Mouse (Mus musculus) lung, postnatal 0 days (tissue): ENCODE measurements around the gene Slc7a5. TPM values are rescaled to one million over a fixed set of nuclear protein-coding genes. Genes with fewer than 3 reads are reported as not detected.

Source experiments
- ATAC-seq: fragments of 200-750 bp; cut with Nextera tagmentation; 2 replicates; pipeline ENCODE4 v1.8.0; 2017; ENCODE audit warnings: moderate library complexity
- DNase-seq: peaks from one replicate; pipeline ENCODE4 v3.0.0-alpha.2; 2016; ENCODE audit warnings: low spot score
- H3K27ac ChIP-seq: fragments of 300-500 bp; sonication (generic); 2 replicates; pipeline ENCODE4 v1.5.1; 2014; ENCODE audit warnings: antibody characterized with exemption, mild to moderate bottlenecking, low read length, mixed read lengths
- H3K27me3 ChIP-seq: fragments of 300-500 bp; sonication (generic); replicated peaks from 2 replicates; pipeline ENCODE4 v1.6.1; 2014; ENCODE audit warnings: low read length, mixed read lengths; ENCODE audit not compliant: insufficient read depth
- H3K36me3 ChIP-seq: fragments of 300-500 bp; sonication (generic); 2 replicates; pipeline ENCODE4 v1.6.1; 2014; ENCODE audit warnings: low read length, mixed read lengths; ENCODE audit not compliant: insufficient read depth
- H3K4me1 ChIP-seq: fragments of 300-500 bp; sonication (generic); 2 replicates; pipeline ENCODE4 v1.6.1; 2014; ENCODE audit warnings: antibody characterized with exemption, low read depth, low read length, mixed read lengths; ENCODE audit not compliant: insufficient read depth
- H3K4me2 ChIP-seq: fragments of 300-500 bp; sonication (generic); replicated peaks from 2 replicates; pipeline ENCODE4 v1.6.1; 2014; ENCODE audit warnings: low read depth, mild to moderate bottlenecking, low read length, moderate library complexity, mixed read lengths
- H3K4me3 ChIP-seq: fragments of 300-500 bp; sonication (generic); 2 replicates; pipeline ENCODE4 v1.5.1; 2014; ENCODE audit warnings: low read depth, low read length
- H3K9ac ChIP-seq: fragments of 300-500 bp; sonication (generic); replicated peaks from 2 replicates; pipeline ENCODE4 v1.6.1; 2014; ENCODE audit warnings: low read depth, mild to moderate bottlenecking
- H3K9me3 ChIP-seq: fragments of 300-500 bp; sonication (generic); 2 replicates; pipeline ENCODE4 v1.6.1; 2016; ENCODE audit warnings: low read length, mixed read lengths
- CTCF ChIP-seq: IDR thresholded peaks from 2 replicates; pipeline ENCODE4 v1.5.1; 2016; ENCODE audit warnings: antibody characterized with exemption, mild to moderate bottlenecking
- EP300 ChIP-seq: IDR thresholded peaks from 2 replicates; pipeline ENCODE4 v1.6.1; 2016; ENCODE audit warnings: antibody characterized with exemption, mild to moderate bottlenecking, control low read depth
- WGBS: fragments of 180-500 bp; shearing (Covaris S2); extraction: QIAGEN DNeasy Blood & Tissue Kit; methylation state at CpG from one replicate; pipeline ENCODE4 v1.1.7; 2014; 5-methylcytosine and 5-hydroxymethylcytosine counted together
- polyA plus RNA-seq: library from polyadenylated mRNA; unstranded; fragments of >200 nt; fragmentation: Nextera tagmentation; extraction: Ambion mirVana; gene quantifications from 2 replicates; pipeline ENCODE4 v1.2.1, GENCODE M21; 2015

Slc7a5 gene
- polyA plus RNA-seq, 1 experiment from 2014 or later = 7.5 TPM

DNA sequence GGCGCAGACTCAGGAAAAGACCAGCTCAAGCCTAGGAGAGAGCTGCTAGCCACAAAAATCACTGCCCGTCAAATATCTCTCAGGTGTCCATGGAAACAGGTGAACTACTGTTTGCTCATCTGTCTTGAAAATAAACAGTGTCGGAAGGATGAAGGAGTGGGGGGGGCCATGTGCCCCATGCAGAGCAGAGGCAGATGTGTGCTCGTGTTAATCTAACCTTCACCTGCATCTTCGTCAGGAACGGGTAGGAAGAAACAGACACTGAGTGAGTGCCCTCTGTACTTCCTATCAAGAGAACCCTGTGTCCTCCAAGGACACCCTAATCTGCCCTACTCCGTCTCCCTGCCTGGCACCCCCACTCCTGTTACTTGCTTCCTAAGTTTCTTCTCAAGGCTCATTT is 55.8 kb downstream of the Slc7a5 start:
- WGBS = 37% methylated on average over 7 of the region's 7 CpGs
- no peak overlapping the region for H3K9ac ChIP-seq

DNA sequence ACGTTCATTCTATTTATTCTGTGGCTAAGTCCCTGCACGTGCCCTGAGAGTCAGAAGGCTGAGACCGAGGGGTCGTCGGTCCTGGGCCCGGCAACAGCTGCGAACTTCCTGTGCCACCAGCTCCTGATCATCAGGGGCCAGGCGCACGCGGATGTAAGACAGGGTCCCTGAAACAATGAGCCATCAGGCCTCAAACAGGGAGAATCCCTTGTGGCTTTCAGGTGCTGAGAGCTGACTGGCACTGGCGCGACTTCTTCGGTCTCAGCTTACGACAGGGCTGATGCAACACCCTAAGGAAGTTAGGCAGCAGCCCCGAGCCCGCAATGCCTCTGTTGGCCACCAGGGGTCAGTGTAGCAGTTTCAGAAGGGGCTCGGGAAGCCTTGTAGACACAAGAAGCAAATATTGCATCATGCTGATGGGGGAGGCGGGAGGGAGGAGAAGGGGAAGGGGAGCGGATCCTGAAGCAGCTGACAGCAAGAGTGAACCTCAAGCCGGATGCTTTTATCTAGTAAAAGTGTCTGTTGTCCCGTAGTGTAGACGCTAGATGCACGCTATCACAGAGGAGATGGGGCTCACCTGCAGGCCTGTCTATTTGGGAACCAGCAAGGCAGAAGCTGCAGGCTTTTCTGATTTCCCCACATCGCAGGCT is 56.5 kb downstream of the Slc7a5 start:
- Histone ChIP-seq H3K27me3 (no peaks in the 10 kb centered on the region), H3K4me1 (peaks cover 5% of the 10 kb centered on the region; the same call in 1 of the 2 replicates), H3K36me3 (no peaks in the 10 kb centered on the region), H3K9me3 (no peaks in the 10 kb centered on the region), H3K27ac (no peak overlapping the region), H3K4me3 (no peak overlapping the region), H3K4me2 (peak overlapping the region; percentile 46), H3K9ac (no peak overlapping the region)
- WGBS = 1% methylated on average over 24 of the region's 24 CpGs
- peak; percentile 90 for ATAC-seq
- peak; percentile 96 for DNase-seq
- TF ChIP-seq EP300 (no peak), CTCF (peak; percentile 100)

More for the DNA sequence above, 55.8 kb downstream of the Slc7a5 start:
- DNase-seq (no peak), ATAC-seq (no peak)
- H3K9me3 ChIP-seq = no peaks in the 10 kb centered on the region
- no peak overlapping the region for H3K27ac ChIP-seq
- no peak for TF ChIP-seq CTCF
- no peak for TF ChIP-seq EP300
- H3K36me3 ChIP-seq = no peaks in the 10 kb centered on the region
- no peaks in the 10 kb centered on the region for H3K27me3 ChIP-seq
- peaks cover 5% of the 10 kb centered on the region; the same call in 1 of the 2 replicates for H3K4me1 ChIP-seq
- no peak overlapping the region for H3K4me3 ChIP-seq
- no peak overlapping the region for H3K4me2 ChIP-seq

DNA sequence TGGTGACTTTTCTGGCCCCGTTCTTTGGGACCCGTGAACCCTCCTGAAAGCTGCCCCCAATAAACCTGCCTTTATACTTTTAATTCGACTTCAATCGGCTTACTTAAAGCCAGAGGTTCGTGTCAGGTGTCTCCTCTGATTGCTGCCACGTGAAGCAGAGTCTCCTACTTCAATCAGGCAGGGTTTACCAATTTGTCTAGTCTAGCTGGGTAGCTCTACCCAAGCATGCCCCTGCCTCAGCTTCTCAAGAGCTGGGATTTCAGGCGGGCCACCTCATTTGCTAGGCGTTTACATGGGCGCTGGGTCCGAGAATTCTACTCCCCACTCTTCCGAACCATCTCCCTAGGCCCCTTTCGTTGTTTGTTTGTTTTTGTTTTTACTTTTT is 57.1 kb downstream of the Slc7a5 start:
- TF ChIP-seq EP300 (no peak), CTCF (no peak)
- Histone ChIP-seq H3K36me3 (no peaks in the 10 kb centered on the region), H3K27me3 (no peaks in the 10 kb centered on the region), H3K9me3 (no peaks in the 10 kb centered on the region), H3K9ac (no peak overlapping the region), H3K27ac (no peak overlapping the region), H3K4me2 (peak overlapping the region; percentile 46), H3K4me1 (peaks cover 5% of the 10 kb centered on the region; the same call in 1 of the 2 replicates), H3K4me3 (no peak overlapping the region)
- no peak for DNase-seq
- WGBS = 41% methylated on average over 12 of the region's 12 CpGs
- ATAC-seq = no peak

DNA sequence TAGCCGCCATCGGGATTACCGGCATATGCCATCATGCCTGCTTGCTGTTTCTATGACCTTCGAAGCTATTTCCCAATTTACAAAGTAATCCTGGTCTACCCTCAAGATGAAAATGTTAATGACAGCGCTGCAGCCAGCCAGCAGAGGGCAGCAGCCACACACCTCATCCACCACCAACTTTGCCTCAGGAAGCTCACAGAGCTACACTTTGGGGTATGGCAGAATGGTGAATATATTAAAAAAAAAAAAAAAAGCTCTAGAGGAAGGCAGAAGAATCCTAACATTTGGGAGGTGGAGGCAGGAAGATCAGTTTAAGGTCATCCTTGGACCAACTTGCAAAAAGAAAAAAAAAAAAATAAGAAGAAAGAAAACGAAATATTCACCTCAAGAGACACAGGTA is 57.5 kb downstream of the Slc7a5 start:
- Histone ChIP-seq H3K4me2 (no peak overlapping the region), H3K9me3 (no peaks in the 10 kb centered on the region), H3K36me3 (no peaks in the 10 kb centered on the region), H3K27me3 (no peaks in the 10 kb centered on the region), H3K9ac (no peak overlapping the region), H3K4me3 (no peak overlapping the region), H3K27ac (no peak overlapping the region), H3K4me1 (peaks cover 5% of the 10 kb centered on the region; the same call in 1 of the 2 replicates)
- DNase-seq (peak; percentile 86), ATAC-seq (peak; percentile 50)
- WGBS = 14% methylated on average over 6 of the region's 6 CpGs
- peak; percentile 94 for TF ChIP-seq CTCF
- no peak for TF ChIP-seq EP300

DNA sequence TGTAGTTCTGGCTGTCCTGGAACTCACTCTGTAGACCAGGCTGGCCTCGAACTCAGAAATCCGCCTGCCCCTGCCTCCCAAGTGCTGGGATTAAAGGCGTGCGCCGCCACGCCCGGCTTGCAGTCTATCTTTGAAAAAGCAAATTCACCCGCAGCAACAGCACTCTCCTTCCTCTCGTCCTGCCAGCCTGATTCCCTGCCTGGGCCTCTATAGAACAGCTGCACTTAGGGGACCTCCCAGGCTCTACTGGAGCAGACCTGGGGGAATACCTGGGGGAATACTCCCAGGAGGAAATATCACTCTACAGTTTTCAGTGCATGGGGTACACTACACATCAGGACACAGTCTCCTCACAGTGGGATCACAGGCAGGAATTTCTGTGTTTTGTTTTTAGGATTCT is 58.2 kb downstream of the Slc7a5 start:
- TF ChIP-seq EP300 = no peak
- no peak for TF ChIP-seq CTCF
- H3K4me2 ChIP-seq = no peak overlapping the region
- ATAC-seq = no peak
- no peaks in the 10 kb centered on the region for H3K9me3 ChIP-seq
- H3K4me1 ChIP-seq = peaks cover 5% of the 10 kb centered on the region; the same call in 1 of the 2 replicates
- H3K4me3 ChIP-seq = no peak overlapping the region
- no peak overlapping the region for H3K27ac ChIP-seq
- H3K36me3 ChIP-seq = no peaks in the 10 kb centered on the region
- no peak overlapping the region for H3K9ac ChIP-seq
- H3K27me3 ChIP-seq = no peaks in the 10 kb centered on the region
- WGBS = 73% methylated on average over 9 of the region's 9 CpGs
- no peak for DNase-seq

DNA sequence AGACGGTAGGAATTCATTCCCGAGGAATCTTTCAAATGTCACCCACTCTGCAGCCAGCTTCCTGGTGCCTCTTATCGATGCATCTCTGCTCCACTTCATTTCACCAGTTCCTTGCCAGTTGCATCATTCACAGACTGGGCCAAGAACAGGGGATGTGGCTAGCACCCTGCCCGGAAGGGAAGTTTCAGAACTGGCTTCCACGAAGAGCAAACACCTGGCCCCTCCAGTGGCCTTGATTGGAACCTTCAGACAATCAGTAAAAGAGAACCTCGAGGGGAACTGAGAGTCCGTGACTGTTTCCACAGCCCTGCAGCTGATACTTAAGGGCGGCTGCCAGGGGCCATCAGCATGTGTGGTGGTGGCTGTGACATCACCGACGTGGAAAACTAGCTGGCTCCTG is 59.0 kb downstream of the Slc7a5 start:
- H3K27me3 ChIP-seq = no peaks in the 10 kb centered on the region
- H3K27ac ChIP-seq = no peak overlapping the region
- ATAC-seq = no peak
- peaks cover 5% of the 10 kb centered on the region; the same call in 1 of the 2 replicates for H3K4me1 ChIP-seq
- no peak overlapping the region for H3K4me2 ChIP-seq
- peak; percentile 41 for DNase-seq
- H3K9me3 ChIP-seq = no peaks in the 10 kb centered on the region
- no peak overlapping the region for H3K9ac ChIP-seq
- no peaks in the 10 kb centered on the region for H3K36me3 ChIP-seq
- H3K4me3 ChIP-seq = no peak overlapping the region
- WGBS = 42% methylated on average over 10 of the region's 10 CpGs
- TF ChIP-seq CTCF (no peak), EP300 (no peak)
